Mouse (Mus musculus): Measurements from ENCODE around the gene Shc2.

DNA sequence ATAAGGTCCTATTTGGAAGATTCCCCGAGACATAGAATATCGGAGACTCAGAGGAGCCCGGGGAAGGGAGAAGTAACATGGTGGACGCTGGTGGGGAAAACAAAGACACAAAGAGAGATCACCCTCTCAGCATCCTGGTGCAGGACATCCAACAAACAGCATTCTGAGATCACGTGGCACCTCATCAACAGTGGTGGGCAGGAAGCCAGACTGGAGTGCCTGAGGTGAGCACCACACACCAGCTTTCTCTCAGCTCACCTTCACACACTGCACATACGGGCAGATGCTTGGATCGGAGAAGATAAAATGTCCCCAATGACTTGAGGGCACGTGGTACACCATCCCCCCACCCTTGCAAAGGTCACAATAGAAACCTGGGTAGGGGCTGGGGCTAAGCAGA is 1.4 kb downstream of the Shc2 start:
- TF ChIP-seq CTCF (IDR thresholded peaks at IDR 0.05; ENCODE audit: borderline replicate concordance, extremely low read depth, insufficient read depth, insufficient read length) (no peak), POLR2A (IDR thresholded peaks at IDR 0.05; ENCODE audit: borderline replicate concordance, extremely low read depth, insufficient read depth, insufficient read length, poor library complexity, severe bottlenecking) (no peak)
